Mouse (Mus musculus) kidney, postnatal 25 days (tissue): Measurements from ENCODE around the gene E430018J23Rik.
"Not testable (repeated sequence)": the region's sequence is repeated elsewhere in the genome, so short reads cannot be mapped to it uniquely, and the experiment has no call there.

ENCODE experiments used
- DNase-seq, 2 experiments: peaks; one replicate each; pipeline ENCODE4 v3.0.0; 2021; ENCODE audit warnings: mixed read lengths in 2 of 2

Gene E430018J23Rik

DNA sequence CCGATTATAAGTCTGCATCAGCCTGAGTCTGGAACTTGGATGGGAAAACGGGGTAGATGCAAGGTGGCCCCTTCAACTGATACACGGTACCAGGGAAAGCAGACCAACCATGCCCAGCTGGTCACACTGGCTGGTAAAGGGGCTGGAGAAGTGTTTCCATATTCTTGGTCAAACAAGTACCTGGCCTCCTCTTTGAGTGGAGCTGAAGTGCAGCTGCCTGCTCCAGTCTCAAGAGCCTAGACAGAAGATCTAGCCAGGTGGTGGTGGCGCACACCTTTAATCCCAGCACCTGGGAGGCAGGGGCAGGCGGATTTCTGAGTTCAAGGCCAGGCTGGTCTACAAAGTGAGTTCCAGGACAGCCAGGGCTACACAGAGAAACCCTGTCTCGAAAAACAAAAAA lies 51.6 kb downstream of the E430018J23Rik start:
- not testable (repeated sequence) for DNase-seq

- DNase-seq, result peak; percentile 67 to 90
Observed at GRCm38 (mm10) chr7:127341356-127341755, 52.1 kb downstream of the E430018J23Rik start.
